Mouse (Mus musculus): ENCODE results near the gene Naip1. TPM values are rescaled to one million over a fixed set of nuclear protein-coding genes. Genes with fewer than 3 reads are reported as not detected.
"Not testable (repeated sequence)": the region's sequence is repeated elsewhere in the genome, so short reads cannot be mapped to it uniquely, and the experiment has no call there.

The Naip1 gene
- polyA plus RNA-seq, 1 experiment from 2014 or later, result 0.04 TPM

- DNase-seq (ENCODE audit: low read depth, low spot score) (no peak), ATAC-seq (no peak)
- in situ Hi-C loops (cut with MboI; ENCODE audit: low pct_unique_long_range_greater_than_20kb), result no loop called here
- H3K27me3 ChIP-seq, result peaks cover 6% of the 10 kb centered on the region
- POLR2A ChIA-PET, result no interaction called here
- TF ChIP-seq CTCF (IDR thresholded peaks at IDR 0.05), result no peak
- CTCF ChIA-PET, result no interaction called here
Measured at GRCm38 (mm10) chr13:100408242-100408641, 44.4 kb downstream of the Naip1 start.

- POLR2A ChIA-PET; DNase-seq (ENCODE audit: low read depth, low spot score); CTCF ChIA-PET; in situ Hi-C loops (cut with MboI; ENCODE audit: low pct_unique_long_range_greater_than_20kb); ATAC-seq: not testable (repeated sequence)
- H3K27me3 ChIP-seq, result peaks cover 11% of the 10 kb centered on the region
Measured at GRCm38 (mm10) chr13:100402930-100403637, 49.6 kb downstream of the Naip1 start.

- peak; percentile 59 for TF ChIP-seq CTCF (IDR thresholded peaks at IDR 0.05)
- POLR2A ChIA-PET; H3K27me3 ChIP-seq; in situ Hi-C loops (cut with MboI; ENCODE audit: low pct_unique_long_range_greater_than_20kb); CTCF ChIA-PET; ATAC-seq; DNase-seq (ENCODE audit: low read depth, low spot score): not testable (repeated sequence)
Measured at GRCm38 (mm10) chr13:100391021-100391420, 61.6 kb downstream of the Naip1 start.

GRCm38 (mm10) chr13:100370536-100370935 lies 82.1 kb downstream of the Naip1 start:
- H3K27me3 ChIP-seq, result peaks cover 8% of the 10 kb centered on the region
- TF ChIP-seq CTCF (IDR thresholded peaks at IDR 0.05), result no peak
- ATAC-seq (no peak), DNase-seq (ENCODE audit: low read depth, low spot score) (no peak)
- POLR2A ChIA-PET, result no interaction called here
- CTCF ChIA-PET, result no interaction called here
- in situ Hi-C loops (cut with MboI; ENCODE audit: low pct_unique_long_range_greater_than_20kb), result no loop called here

Other genes starting within 250 kb of the Naip1 start
- gene Naip5, start 206.5 kb downstream of the Naip1 start, polyA plus RNA-seq (2021), result 0.35 TPM
- 0.21 TPM for gene Naip6, start 135.2 kb downstream of the Naip1 start, polyA plus RNA-seq (2021)
- gene Gtf2h2, start 39.7 kb upstream of the Naip1 start, polyA plus RNA-seq (2021), result 38.9 TPM
- gene Ocln, start 99.8 kb upstream of the Naip1 start, polyA plus RNA-seq (2021), result 12.1 TPM
- gene Marveld2, start 164.1 kb upstream of the Naip1 start, polyA plus RNA-seq (2021), result 0.14 TPM
- 137 TPM for gene Ak6, start 198.1 kb upstream of the Naip1 start, polyA plus RNA-seq (2021)
- gene Rad17, start 198.2 kb upstream of the Naip1 start, polyA plus RNA-seq (2021), result 24.3 TPM
- gene Taf9, start 198.7 kb upstream of the Naip1 start, polyA plus RNA-seq (2021), result 11.1 TPM
- 5.6 TPM for gene Ccdc125, start 216.8 kb upstream of the Naip1 start, polyA plus RNA-seq (2021)

Data from Patski (cell line).